18 mouse cellular contexts compared by ENCODE assay signal in the genomic region with DNA sequence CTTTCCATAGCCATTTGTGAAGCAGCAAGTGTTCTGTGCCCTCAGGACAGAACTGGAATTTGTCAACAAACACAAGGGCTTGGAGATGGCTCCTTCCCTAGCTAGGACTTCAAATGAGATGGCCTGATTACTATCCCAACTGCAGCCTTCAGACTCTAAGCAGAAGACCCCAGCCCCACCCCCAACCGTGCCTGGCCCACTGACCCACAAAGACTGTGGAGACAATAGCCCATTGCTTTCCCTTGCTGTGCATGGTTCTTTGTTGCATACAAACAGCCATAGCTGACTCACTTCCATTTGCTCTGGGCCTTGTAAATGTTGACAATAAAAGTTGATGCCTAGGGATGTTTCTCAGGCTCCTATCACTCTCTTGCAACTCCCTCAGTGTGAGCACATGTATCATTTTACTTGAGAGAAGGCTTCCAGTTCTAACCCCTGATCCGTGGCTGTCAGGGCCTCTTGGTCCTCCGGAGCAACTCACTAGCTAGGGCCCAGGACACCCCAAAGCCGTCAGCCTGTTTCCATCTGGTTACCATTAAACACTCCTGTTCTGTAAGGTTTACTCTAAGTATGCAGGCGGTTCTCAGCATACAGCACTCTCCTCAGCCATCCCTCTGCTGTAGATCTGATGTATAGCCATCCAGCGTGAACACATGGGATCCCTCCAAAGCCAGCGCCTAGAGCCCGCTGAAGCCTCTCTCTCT. TPM values are rescaled to one million over a fixed set of nuclear protein-coding genes. Genes with fewer than 3 reads are reported as not detected.
DNase-seq lines count a peak whose midpoint lies in the region; ATAC-seq and TF ChIP-seq lines count a peak whose summit lies in the region.
"Had no signal": no experiment of that assay in that cellular context is flagged by ENCODE, and none has a peak within 500 bp of the region (broad histone marks: within the 10 kb centered on the region; RNA-seq: fewer than 3 reads in every experiment).

No protein-coding gene starts in this region.

- H3K27me3 ChIP-seq in liver, embryonic 12.5 days (replicated peaks): no peaks in the 10 kb centered on the region
- no peaks in the 10 kb centered on the region for H3K27me3 ChIP-seq in liver, embryonic 11.5 days (replicated peaks; ENCODE audit: control insufficient read depth, insufficient read depth, low read length)
- no peaks in the 10 kb centered on the region for H3K27me3 ChIP-seq in intestine, postnatal 0 days (replicated peaks; ENCODE audit: control insufficient read depth, insufficient read depth, low read length)
- H3K27me3 ChIP-seq: forebrain, embryonic 12.5 days; hindbrain, embryonic 15.5 days; intestine, embryonic 15.5 days; midbrain, embryonic 13.5 days had no signal

- H3K4me2 ChIP-seq in liver, embryonic 12.5 days: no peak overlapping the region
- H3K4me2 ChIP-seq in liver, embryonic 11.5 days: no peak overlapping the region
- no peak overlapping the region for H3K4me2 ChIP-seq in intestine, postnatal 0 days (replicated peaks; ENCODE audit: low read depth)
- H3K4me2 ChIP-seq: forebrain, embryonic 12.5 days; hindbrain, embryonic 15.5 days; intestine, embryonic 15.5 days; midbrain, embryonic 13.5 days had no signal

- no peak for DNase-seq in liver, embryonic 11.5 days (ENCODE audit: low spot score)
- peak; percentile 11 for DNase-seq in embryo, embryonic 9.5 days (ENCODE audit: extremely low spot score)
- peak; percentile 35 for DNase-seq in forelimb bud, embryonic 11.5 days (ENCODE audit: low read depth, low spot score)
- peak; percentile 43 for DNase-seq in retina, embryonic 14.5 days (ENCODE audit: low spot score)
- DNase-seq in lung, postnatal 14 days: no peak
- DNase-seq: adrenal gland, adult 2 months; cerebellum, adult 2 months; gastrocnemius, postnatal 14 days had no signal

- H3K27ac ChIP-seq in liver, embryonic 12.5 days: peak overlapping the region; percentile 60
- no peak overlapping the region for H3K27ac ChIP-seq in liver, embryonic 11.5 days (ENCODE audit: low read depth, low read length)
- H3K27ac ChIP-seq in intestine, postnatal 0 days (ENCODE audit: low read depth, low read length): no peak overlapping the region
- H3K27ac ChIP-seq: forebrain, embryonic 12.5 days; hindbrain, embryonic 15.5 days; intestine, embryonic 15.5 days; liver, embryonic 14.5 days; midbrain, embryonic 13.5 days; stomach, postnatal 0 days had no signal

- H3K4me3 ChIP-seq in liver, embryonic 12.5 days: no peak overlapping the region
- H3K4me3 ChIP-seq in liver, embryonic 11.5 days (ENCODE audit: low read depth, low read length): no peak overlapping the region
- H3K4me3 ChIP-seq in intestine, postnatal 0 days (ENCODE audit: low read depth, low read length): no peak overlapping the region
- H3K4me3 ChIP-seq: forebrain, embryonic 12.5 days; hindbrain, embryonic 15.5 days; intestine, embryonic 15.5 days; midbrain, embryonic 13.5 days had no signal

- 80% methylated on average over 8 of the region's 8 CpGs for WGBS in liver, embryonic 12.5 days (ENCODE audit: insufficient replicate concordance)
- WGBS in liver, embryonic 11.5 days: 74% methylated on average over 8 of the region's 8 CpGs
- 70% methylated on average over 8 of the region's 8 CpGs for WGBS in intestine, postnatal 0 days

- no peaks in the 10 kb centered on the region for H3K9me3 ChIP-seq in liver, embryonic 12.5 days (replicated peaks)
- H3K9me3 ChIP-seq in liver, embryonic 11.5 days (ENCODE audit: control insufficient read depth, low read length): no peaks in the 10 kb centered on the region
- H3K9me3 ChIP-seq in intestine, postnatal 0 days (ENCODE audit: control insufficient read depth): no peaks in the 10 kb centered on the region
- H3K9me3 ChIP-seq: forebrain, embryonic 12.5 days; hindbrain, embryonic 15.5 days; intestine, embryonic 15.5 days; midbrain, embryonic 13.5 days had no signal

- peaks cover 36% of the 10 kb centered on the region for H3K4me1 ChIP-seq in liver, embryonic 12.5 days
- peaks cover 14% of the 10 kb centered on the region for H3K4me1 ChIP-seq in liver, embryonic 11.5 days (replicated peaks; ENCODE audit: control insufficient read depth, insufficient read depth, low read length)
- H3K4me1 ChIP-seq in intestine, postnatal 0 days (replicated peaks; ENCODE audit: control insufficient read depth, insufficient read depth, low read length): peaks cover 3% of the 10 kb centered on the region; the same call in 1 of the 2 replicates
- H3K4me1 ChIP-seq: hindbrain, embryonic 15.5 days; intestine, embryonic 15.5 days had no signal

- H3K9ac ChIP-seq in liver, embryonic 12.5 days: no peak overlapping the region
- H3K9ac ChIP-seq in liver, embryonic 11.5 days (ENCODE audit: low read depth, low read length): no peak overlapping the region; the same call in 1 of the 2 replicates
- H3K9ac ChIP-seq in intestine, postnatal 0 days (ENCODE audit: low read depth, low read length): no peak overlapping the region
- H3K9ac ChIP-seq: forebrain, embryonic 12.5 days; hindbrain, embryonic 15.5 days; intestine, embryonic 15.5 days; liver, embryonic 14.5 days; midbrain, embryonic 13.5 days had no signal

- TF ChIP-seq CTCF in intestine, postnatal 0 days (IDR thresholded peaks at IDR 0.05; ENCODE audit: low read depth): no peak

- H3K36me3 ChIP-seq in liver, embryonic 12.5 days: peaks cover 12% of the 10 kb centered on the region
- H3K36me3 ChIP-seq in liver, embryonic 11.5 days (ENCODE audit: control insufficient read depth, insufficient read depth, low read length): no peaks in the 10 kb centered on the region
- H3K36me3 ChIP-seq in intestine, postnatal 0 days (ENCODE audit: control insufficient read depth, insufficient read depth): peaks cover 18% of the 10 kb centered on the region

- ATAC-seq in liver, embryonic 12.5 days: no peak
- ATAC-seq in liver, embryonic 11.5 days (replicated peaks; ENCODE audit: low FRiP score): no peak
- ATAC-seq in intestine, postnatal 0 days: no peak
- ATAC-seq: intestine, embryonic 15.5 days; midbrain, embryonic 13.5 days had no signal

RNA-seq across cellular contexts. Expression of a gene that starts 52.9 kb away (rescaled TPM):
- polyA plus RNA-seq in liver, embryonic 12.5 days (2016; fragmentation: Nextera tagmentation; extraction: Ambion mirVana): 12.9 and 13.2 TPM in 2 replicates
- polyA plus RNA-seq in liver, embryonic 11.5 days (2014; fragmentation: Nextera tagmentation; extraction: Ambion mirVana): 19.2 and 20.8 TPM in 2 replicates
- 10.6 and 10.7 TPM in 2 replicates for polyA plus RNA-seq in intestine, postnatal 0 days (2015; fragmentation: Nextera tagmentation; extraction: Ambion mirVana)

RNA-seq across cellular contexts. Expression of a gene that starts 53.6 kb away (rescaled TPM):
- polyA plus RNA-seq in liver, embryonic 12.5 days (2016; fragmentation: Nextera tagmentation; extraction: Ambion mirVana): not detected in 2 replicates
- not detected in 2 replicates for polyA plus RNA-seq in liver, embryonic 11.5 days (2014; fragmentation: Nextera tagmentation; extraction: Ambion mirVana)
- not detected in 2 replicates for polyA plus RNA-seq in intestine, postnatal 0 days (2015; fragmentation: Nextera tagmentation; extraction: Ambion mirVana)
- polyA plus RNA-seq: adrenal gland, adult 2 months; intestine, embryonic 15.5 days; kidney, embryonic 14.5 days; large intestine, adult 2 months; liver, embryonic 14.5 days; stomach, postnatal 0 days had no signal

Comparison
In these comparisons a context has a peak if more than half of its experiments do, and no peak if none do; other contexts are left out.
1. DNase-seq: peak in embryo, embryonic 9.5 days (single experiment), forelimb bud, embryonic 11.5 days (single experiment) and retina, embryonic 14.5 days (single experiment); none in liver, embryonic 11.5 days (single experiment) and lung, postnatal 14 days (single experiment).